Comparison of ENCODE assay signal across 12 mouse cellular contexts in the genomic region with DNA sequence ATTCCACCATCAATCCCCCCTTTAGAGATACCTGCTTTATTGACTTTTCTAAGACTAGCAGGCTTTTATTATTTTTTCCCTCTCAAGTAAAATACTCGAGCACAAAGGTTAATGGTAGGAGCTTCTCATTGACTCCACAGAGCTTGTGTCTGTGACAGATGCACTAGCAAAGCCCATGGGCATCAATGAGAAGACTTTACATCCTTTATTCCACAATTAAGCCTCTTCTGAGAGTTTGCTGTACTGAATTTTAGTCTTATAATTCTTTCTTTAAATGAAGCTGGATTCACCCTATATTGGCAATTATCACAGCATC.
"Had no signal": no experiment of that assay in that cellular context is flagged by ENCODE, and none has a peak within 500 bp of the region (broad histone marks: within the 10 kb centered on the region; RNA-seq: fewer than 3 reads in every experiment).

No protein-coding gene starts in this region.

- H3K4me2 ChIP-seq: limb, embryonic 13.5 days had no signal

- H3K27ac ChIP-seq: layer of hippocampus, adult 2 months; limb, embryonic 13.5 days; liver, embryonic 14.5 days had no signal

- H3K36me3 ChIP-seq: limb, embryonic 13.5 days had no signal

- H3K27me3 ChIP-seq: limb, embryonic 13.5 days had no signal

- H3K9ac ChIP-seq: limb, embryonic 13.5 days; liver, embryonic 14.5 days had no signal

- DNase-seq: kidney, postnatal 10 days; kidney, postnatal 4 days; left cerebral cortex, postnatal 4 days; lung, adult 18-20 months; right cerebral cortex, postnatal 4 days; spleen, adult 18-20 months; thymus, adult 18-20 months; thymus, postnatal 14 days had no signal

- H3K4me3 ChIP-seq: layer of hippocampus, adult 2 months; limb, embryonic 13.5 days; myocyte had no signal

- H3K9me3 ChIP-seq: limb, embryonic 13.5 days had no signal

- H3K4me1 ChIP-seq: limb, embryonic 13.5 days had no signal
